24 mouse cellular contexts compared by ENCODE assay signal in the genomic region with DNA sequence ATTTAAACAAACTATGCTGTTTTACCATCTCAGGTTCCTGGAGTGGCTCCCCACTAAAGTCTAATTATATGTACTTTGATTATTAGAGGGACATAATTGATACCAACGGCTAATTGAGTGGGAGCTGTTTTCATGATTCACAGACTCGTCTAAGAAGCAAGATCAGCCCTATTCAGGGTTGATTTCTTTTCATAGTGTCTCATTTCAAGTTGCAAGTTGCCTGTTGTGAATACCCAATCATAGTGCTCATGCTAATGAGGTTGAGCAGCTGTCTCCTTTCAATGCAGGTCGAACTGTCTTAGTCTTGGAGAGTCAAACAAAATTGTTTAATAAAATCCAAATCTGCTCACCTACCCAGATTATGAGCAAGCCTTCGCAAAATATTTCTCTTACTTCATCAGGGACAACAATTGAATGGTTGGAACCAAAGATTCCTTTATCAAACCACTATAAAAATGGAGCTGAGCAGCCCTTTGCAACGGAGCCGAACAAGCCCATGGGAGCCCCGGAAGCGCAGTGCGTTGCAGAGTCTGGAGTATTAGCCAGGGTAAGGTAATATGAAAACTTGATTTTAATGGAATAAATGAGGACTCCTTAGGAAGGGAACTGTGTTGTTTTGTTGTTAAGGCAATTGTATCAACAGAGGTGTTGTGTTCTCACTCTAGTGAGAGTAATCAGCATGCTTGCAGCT. TPM values are rescaled to one million over a fixed set of nuclear protein-coding genes. Genes with fewer than 3 reads are reported as not detected.
DNase-seq lines count a peak whose midpoint lies in the region; ATAC-seq and TF ChIP-seq lines count a peak whose summit lies in the region.
"Had no signal": no experiment of that assay in that cellular context is flagged by ENCODE, and none has a peak within 500 bp of the region (broad histone marks: within the 10 kb centered on the region; RNA-seq: fewer than 3 reads in every experiment).

No protein-coding gene starts in this region.

- peaks cover 23% of the 10 kb centered on the region for H3K36me3 ChIP-seq in heart, embryonic 15.5 days
- H3K36me3 ChIP-seq in heart, adult 2 months (ENCODE audit: control insufficient read depth, insufficient read depth, low read length): peaks cover 8% of the 10 kb centered on the region
- peaks cover 12% of the 10 kb centered on the region for H3K36me3 ChIP-seq in forebrain, postnatal 0 days (ENCODE audit: insufficient read depth)

- no peaks in the 10 kb centered on the region for H3K79me2 ChIP-seq in heart, adult 2 months (replicated peaks; ENCODE audit: control insufficient read depth, insufficient read depth, low read length)

- no peak overlapping the region for H3K9ac ChIP-seq in heart, embryonic 15.5 days
- H3K9ac ChIP-seq in heart, adult 2 months (ENCODE audit: low read depth, low read length): no peak overlapping the region
- H3K9ac ChIP-seq in forebrain, postnatal 0 days: no peak overlapping the region
- H3K9ac ChIP-seq: limb, embryonic 12.5 days; liver, postnatal 0 days had no signal

- DNase-seq in heart, adult 2 months: no peak
- no peak for DNase-seq in layer of hippocampus, adult 2 months (ENCODE audit: low spot score in 2 of 2)
- no peak for DNase-seq in layer of hippocampus, adult 8-10 months (ENCODE audit: low spot score in 2 of 2)
- DNase-seq in brain, embryonic 14.5 days (ENCODE audit: low read depth): peak; percentile 82
- DNase-seq in forebrain, postnatal 0 days: peak; percentile 3
- no peak for DNase-seq in cerebellum, adult 2 months
- DNase-seq: adrenal gland, postnatal 14 days; cerebellum, adult 11 months; cerebellum, postnatal 10 days; gastrocnemius, postnatal 36 days; heart, postnatal 36 days; kidney, adult 2 months; kidney, postnatal 25 days; liver, postnatal 0 days; lung, postnatal 14 days; right cerebral cortex, adult 18-20 months; right cerebral cortex, postnatal 4 days; thymus, adult 18-20 months; thymus, postnatal 36 days had no signal

- intact Hi-C loops in heart, adult 2 months (cut with DNase I): no loop called here

- WGBS in heart, embryonic 15.5 days: 84% methylated on average over 9 of the region's 9 CpGs
- WGBS in heart, adult 2 months: 89% methylated on average over 9 of the region's 9 CpGs
- 24% methylated on average over 9 of the region's 9 CpGs for WGBS in forebrain, postnatal 0 days
- WGBS in cerebellum, adult 2 months: 80% methylated on average over 9 of the region's 9 CpGs

- no peak overlapping the region for H3K4me2 ChIP-seq in heart, embryonic 15.5 days
- H3K4me2 ChIP-seq in forebrain, postnatal 0 days (ENCODE audit: low read depth): no peak overlapping the region
- H3K4me2 ChIP-seq: limb, embryonic 12.5 days; liver, embryonic 11.5 days; midbrain, embryonic 11.5 days had no signal

- TF ChIP-seq EP300 in heart, adult 2 months (IDR thresholded peaks at IDR 0.05; ENCODE audit: insufficient read depth, low read depth, low read length): no peak

- TF ChIP-seq POLR2A in heart, adult 2 months (IDR thresholded peaks at IDR 0.05; ENCODE audit: insufficient read depth, low read depth, low read length): no peak
- no peak for TF ChIP-seq POLR2A in brain, embryonic 14.5 days (IDR thresholded peaks at IDR 0.05; ENCODE audit: borderline replicate concordance, extremely low read depth, insufficient read depth, insufficient read length, poor library complexity, severe bottlenecking)
- no peak for TF ChIP-seq POLR2A in cerebellum, adult 2 months (IDR thresholded peaks at IDR 0.05; ENCODE audit: borderline replicate concordance, insufficient read depth, low read length)

- H3K4me1 ChIP-seq in heart, embryonic 15.5 days (replicated peaks): peaks cover 9% of the 10 kb centered on the region
- no peaks in the 10 kb centered on the region for H3K4me1 ChIP-seq in heart, adult 2 months (ENCODE audit: control insufficient read depth, insufficient read depth, low read length)
- no peaks in the 10 kb centered on the region for H3K4me1 ChIP-seq in forebrain, postnatal 0 days (ENCODE audit: insufficient read depth)
- H3K4me1 ChIP-seq in cerebellum, adult 2 months (ENCODE audit: control insufficient read depth, insufficient read depth, low read length): no peaks in the 10 kb centered on the region; the same call in 1 of the 2 replicates
- H3K4me1 ChIP-seq: limb, embryonic 12.5 days had no signal

- H3K27me3 ChIP-seq in heart, embryonic 15.5 days: no peaks in the 10 kb centered on the region
- no peaks in the 10 kb centered on the region for H3K27me3 ChIP-seq in heart, adult 2 months (ENCODE audit: control insufficient read depth, insufficient read depth, low read length)
- H3K27me3 ChIP-seq in forebrain, postnatal 0 days (ENCODE audit: insufficient read depth, low read length): no peaks in the 10 kb centered on the region
- no peaks in the 10 kb centered on the region for H3K27me3 ChIP-seq in cerebellum, adult 2 months (ENCODE audit: control insufficient read depth, insufficient read depth, low read length)
- H3K27me3 ChIP-seq: limb, embryonic 12.5 days had no signal

- no peak for ATAC-seq in heart, embryonic 15.5 days (replicated peaks; ENCODE audit: insufficient number of reproducible peaks, insufficient read depth, low FRiP score, low read depth)
- peak; percentile 74 for ATAC-seq in forebrain, postnatal 0 days
- ATAC-seq: CD4-positive, CD25-positive, alpha-beta regulatory T cell, adult 4 months; liver, postnatal 0 days had no signal

- peak overlapping the region; percentile 15; the same call in 1 of the 2 replicates for H3K27ac ChIP-seq in heart, embryonic 15.5 days
- no peak overlapping the region for H3K27ac ChIP-seq in heart, adult 2 months
- H3K27ac ChIP-seq in layer of hippocampus, adult 2 months: peak overlapping the region; percentile 73
- no peak overlapping the region for H3K27ac ChIP-seq in forebrain, postnatal 0 days (ENCODE audit: low read depth, low read length)
- no peak overlapping the region for H3K27ac ChIP-seq in cerebellum, adult 2 months (ENCODE audit: insufficient read depth, low read length)
- H3K27ac ChIP-seq: limb, embryonic 12.5 days had no signal

- H3K9me3 ChIP-seq in heart, embryonic 15.5 days (replicated peaks): no peaks in the 10 kb centered on the region
- H3K9me3 ChIP-seq in forebrain, postnatal 0 days (ENCODE audit: low read length): no peaks in the 10 kb centered on the region
- H3K9me3 ChIP-seq: limb, embryonic 12.5 days had no signal

- no peak overlapping the region for H3K4me3 ChIP-seq in heart, embryonic 15.5 days
- no peak overlapping the region for H3K4me3 ChIP-seq in heart, adult 2 months
- H3K4me3 ChIP-seq in layer of hippocampus, adult 2 months: peak overlapping the region; percentile 13; the same call in 1 of the 2 replicates
- no peak overlapping the region for H3K4me3 ChIP-seq in forebrain, postnatal 0 days (ENCODE audit: low read depth, low read length)
- H3K4me3 ChIP-seq in cerebellum, adult 2 months (replicated peaks; ENCODE audit: insufficient read depth, low read depth, low read length): no peak overlapping the region
- H3K4me3 ChIP-seq: limb, embryonic 12.5 days had no signal

- no peak for TF ChIP-seq CTCF in heart, adult 2 months (IDR thresholded peaks at IDR 0.05)
- no peak for TF ChIP-seq CTCF in layer of hippocampus, adult 2 months (conservative IDR thresholded peaks at IDR 0.05)
- no peak for TF ChIP-seq CTCF in brain, embryonic 14.5 days (IDR thresholded peaks at IDR 0.05; ENCODE audit: borderline replicate concordance, extremely low read depth, insufficient read depth, insufficient read length)
- no peak for TF ChIP-seq CTCF in forebrain, postnatal 0 days (IDR thresholded peaks at IDR 0.05; ENCODE audit: low read depth)
- TF ChIP-seq CTCF in cerebellum, adult 2 months (IDR thresholded peaks at IDR 0.05; ENCODE audit: borderline replicate concordance, insufficient read depth, low read depth, low read length): no peak

RNA-seq across cellular contexts. Expression of a gene that starts 31.6 kb away (rescaled TPM):
- polyA plus RNA-seq in heart, embryonic 15.5 days (2015; fragmentation: Nextera tagmentation; extraction: Ambion mirVana): 14.2 and 17.4 TPM in 2 replicates
- 10 to 100 TPM; 17.0 to 18.4 TPM for total RNA-seq in heart, adult 2 months (2021)
- 8.9 and 12.0 TPM in 2 replicates for polyA plus RNA-seq in heart, adult 2 months (2012; rRNA removed)
- total RNA-seq in layer of hippocampus, adult 2 months (2021): 10 to 100 TPM; 18.2 to 18.3 TPM
- total RNA-seq in layer of hippocampus, adult 8-10 months (2022): 10 to 100 TPM; 18.9 to 23.1 (median 21.8) TPM
- polyA plus RNA-seq in brain, embryonic 14.5 days (2012; rRNA removed): 15.5 and 19.7 TPM in 2 replicates
- 23.5 and 24.8 TPM in 2 replicates for total RNA-seq in forebrain, postnatal 0 days (2014; rRNA removed)
- polyA plus RNA-seq in forebrain, postnatal 0 days (2015; fragmentation: Nextera tagmentation; extraction: Ambion mirVana): 9.0 and 13.3 TPM in 2 replicates
- 12.5 and 12.8 TPM in 2 replicates for polyA plus RNA-seq in cerebellum, adult 2 months (2012; rRNA removed)

RNA-seq across cellular contexts. Expression of a gene that starts 34.8 kb away (rescaled TPM):
- polyA plus RNA-seq in heart, embryonic 15.5 days (2015; fragmentation: Nextera tagmentation; extraction: Ambion mirVana): 73.9 and 77.6 TPM in 2 replicates
- 10 to 100 TPM; 21.5 to 21.7 TPM for total RNA-seq in heart, adult 2 months (2021)
- 11.7 and 16.6 TPM in 2 replicates for polyA plus RNA-seq in heart, adult 2 months (2012; rRNA removed)
- 10 to 100 TPM; 29.8 to 32.8 TPM for total RNA-seq in layer of hippocampus, adult 2 months (2021)
- 10 to 100 TPM; 27.0 to 37.8 (median 31.0) TPM for total RNA-seq in layer of hippocampus, adult 8-10 months (2022)
- polyA plus RNA-seq in brain, embryonic 14.5 days (2012; rRNA removed): 25.9 and 40.3 TPM in 2 replicates
- total RNA-seq in forebrain, postnatal 0 days (2014; rRNA removed): 91.1 and 108 TPM in 2 replicates
- polyA plus RNA-seq in forebrain, postnatal 0 days (2015; fragmentation: Nextera tagmentation; extraction: Ambion mirVana): 93.5 and 95.4 TPM in 2 replicates
- polyA plus RNA-seq in cerebellum, adult 2 months (2012; rRNA removed): 21.9 and 24.8 TPM in 2 replicates

Comparison
In these comparisons a context has a peak if more than half of its experiments do, and no peak if none do; other contexts are left out.
1. H3K27ac ChIP-seq: peak in heart, embryonic 15.5 days (single experiment) and layer of hippocampus, adult 2 months (single experiment); none in heart, adult 2 months (single experiment), forebrain, postnatal 0 days (single experiment) and cerebellum, adult 2 months (single experiment).
2. DNase-seq: peak in brain, embryonic 14.5 days (single experiment) and forebrain, postnatal 0 days (single experiment); none in heart, adult 2 months (0 of 2), layer of hippocampus, adult 2 months (0 of 2), layer of hippocampus, adult 8-10 months (0 of 2) and cerebellum, adult 2 months (0 of 2).